Mouse (Mus musculus): ENCODE results near the gene Gm21863. TPM values are rescaled to one million over a fixed set of nuclear protein-coding genes. Genes with fewer than 3 reads are reported as not detected.
"Not testable (repeated sequence)": the region's sequence is repeated elsewhere in the genome, so short reads cannot be mapped to it uniquely, and the experiment has no call there.

The Gm21863 gene
- not detected for total RNA-seq (2021)
- long read RNA-seq, experiment 1 = 0 reads
- long read RNA-seq, experiment 2 = 0 reads

- not testable (repeated sequence) for DNase-seq (ENCODE audit: low spot score in 2 of 2)
Measured at GRCm38 (mm10) chr12:19953869-19954555, at the start of gene Gm21863. Gene Gm21863, plus strand, starts transcription at chr12:19954505.

GRCm38 (mm10) chr12:19928049-19928448 is 26.3 kb upstream of the Gm21863 start:
- not testable (repeated sequence) for DNase-seq (ENCODE audit: low spot score in 2 of 2)
